Mouse (Mus musculus): ENCODE data around the gene Eps8l1. TPM values are rescaled to one million over a fixed set of nuclear protein-coding genes. Genes with fewer than 3 reads are reported as not detected.

Eps8l1 gene
- polyA plus RNA-seq, 1 experiment from 2014 or later: 2.8 TPM

DNA sequence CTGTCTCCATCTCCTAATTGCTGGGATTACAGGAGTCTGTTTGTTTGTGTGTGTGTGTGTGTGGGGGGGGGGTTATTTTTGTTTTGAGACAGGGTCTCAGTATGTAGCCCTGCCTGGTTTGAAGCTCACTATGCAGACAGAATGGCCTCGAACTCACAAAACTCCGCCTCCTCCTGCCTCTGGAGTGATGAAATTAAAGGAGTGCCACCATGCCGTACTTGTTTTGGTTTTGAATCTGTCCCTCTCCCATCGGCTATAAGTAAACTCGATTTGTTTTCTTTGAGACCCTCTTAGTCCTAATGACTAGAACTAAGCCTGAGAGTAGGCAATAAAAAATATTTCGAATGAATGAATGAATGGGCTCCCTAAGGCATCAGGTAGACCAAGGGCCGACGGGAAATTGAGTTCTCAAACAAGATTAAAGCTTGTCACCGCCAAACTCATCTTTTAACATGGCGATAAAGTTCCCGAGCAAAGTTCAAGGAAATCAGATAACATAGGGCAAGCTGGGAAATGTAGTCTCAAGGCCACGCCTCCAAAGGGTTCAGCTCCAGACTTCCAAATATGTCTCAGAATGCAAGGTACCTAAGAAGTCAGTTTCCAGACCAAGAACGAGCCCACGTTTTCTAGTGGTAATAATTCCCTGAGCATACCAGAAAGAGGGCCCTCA is 42.1 kb downstream of the Eps8l1 start:
- H3K9ac ChIP-seq (ENCODE audit: low read depth, low read length): peak overlapping the region; percentile 76
- WGBS (ENCODE audit: insufficient replicate concordance): 8% methylated on average over 14 of the region's 14 CpGs

DNA sequence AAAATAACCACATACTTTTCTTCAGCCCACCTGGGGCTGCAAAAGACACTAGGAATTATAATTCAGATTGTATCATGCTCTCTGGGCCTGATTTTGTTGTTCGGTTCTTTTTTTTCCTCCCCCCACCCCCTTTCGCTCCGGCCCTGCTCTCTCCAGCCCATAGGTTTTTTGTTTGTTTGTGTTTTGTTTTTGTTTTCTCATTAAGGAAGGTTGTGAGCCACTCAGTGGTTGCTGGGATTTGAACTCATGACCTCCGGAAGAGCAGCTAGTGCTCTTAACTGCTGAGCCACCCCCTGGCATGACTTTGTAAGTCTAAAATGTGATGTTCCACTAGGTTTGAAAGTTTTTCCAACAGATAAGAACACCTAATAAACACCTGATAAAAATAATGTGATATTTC is 42.6 kb downstream of the Eps8l1 start:
- Histone ChIP-seq H3K4me1 (ENCODE audit: control insufficient read depth, insufficient read depth, low read length) (peaks cover 28% of the 10 kb centered on the region), H3K27me3 (ENCODE audit: control insufficient read depth, insufficient read depth, low read length) (no peaks in the 10 kb centered on the region), H3K4me2 (peak overlapping the region; percentile 92; the same call in 1 of the 2 replicates), H3K27ac (ENCODE audit: low read depth, low read length) (no peak overlapping the region), H3K36me3 (ENCODE audit: control insufficient read depth, insufficient read depth, low read length) (no peaks in the 10 kb centered on the region), H3K9me3 (replicated peaks; ENCODE audit: control insufficient read depth, low read length) (no peaks in the 10 kb centered on the region), H3K4me3 (ENCODE audit: low read depth, low read length) (no peak overlapping the region), H3K9ac (ENCODE audit: low read depth, low read length) (no peak overlapping the region)
- ATAC-seq (replicated peaks; ENCODE audit: insufficient number of reproducible peaks, low FRiP score, low TSS enrichment): no peak
- WGBS (ENCODE audit: insufficient replicate concordance): 84% methylated on average over 4 of the region's 4 CpGs

More for the DNA sequence above, 42.1 kb downstream of the Eps8l1 start:
- H3K4me2 ChIP-seq: peak overlapping the region; percentile 92
- peak overlapping the region; percentile 89; the same call in 1 of the 2 replicates for H3K27ac ChIP-seq (ENCODE audit: low read depth, low read length)
- H3K9me3 ChIP-seq (replicated peaks; ENCODE audit: control insufficient read depth, low read length): no peaks in the 10 kb centered on the region
- peaks cover 33% of the 10 kb centered on the region for H3K4me1 ChIP-seq (ENCODE audit: control insufficient read depth, insufficient read depth, low read length)
- no peaks in the 10 kb centered on the region for H3K27me3 ChIP-seq (ENCODE audit: control insufficient read depth, insufficient read depth, low read length)
- H3K36me3 ChIP-seq (ENCODE audit: control insufficient read depth, insufficient read depth, low read length): no peaks in the 10 kb centered on the region
- ATAC-seq (replicated peaks; ENCODE audit: insufficient number of reproducible peaks, low FRiP score, low TSS enrichment): no peak
- peak overlapping the region; percentile 73 for H3K4me3 ChIP-seq (ENCODE audit: low read depth, low read length)

- no peaks in the 10 kb centered on the region for H3K36me3 ChIP-seq (ENCODE audit: control insufficient read depth, insufficient read depth, low read length)
- no peaks in the 10 kb centered on the region for H3K27me3 ChIP-seq (ENCODE audit: control insufficient read depth, insufficient read depth, low read length)
- no peaks in the 10 kb centered on the region for H3K9me3 ChIP-seq (replicated peaks; ENCODE audit: control insufficient read depth, low read length)
- H3K4me1 ChIP-seq (ENCODE audit: control insufficient read depth, insufficient read depth, low read length): peaks cover 21% of the 10 kb centered on the region
- no peak overlapping the region for H3K9ac ChIP-seq (ENCODE audit: low read depth, low read length)
- no peak for ATAC-seq (replicated peaks; ENCODE audit: insufficient number of reproducible peaks, low FRiP score, low TSS enrichment)
- H3K27ac ChIP-seq (ENCODE audit: low read depth, low read length): 0 out of 2 replicates have a peak overlapping the region, but pooled peaks have one; percentile 15
- WGBS (ENCODE audit: insufficient replicate concordance): 81% methylated on average over 5 of the region's 5 CpGs
- no peak overlapping the region for H3K4me2 ChIP-seq
- H3K4me3 ChIP-seq (ENCODE audit: low read depth, low read length): no peak overlapping the region
Measured at GRCm38 (mm10) chr7:4503858-4504257, 43.4 kb downstream of the Eps8l1 start.

DNA sequence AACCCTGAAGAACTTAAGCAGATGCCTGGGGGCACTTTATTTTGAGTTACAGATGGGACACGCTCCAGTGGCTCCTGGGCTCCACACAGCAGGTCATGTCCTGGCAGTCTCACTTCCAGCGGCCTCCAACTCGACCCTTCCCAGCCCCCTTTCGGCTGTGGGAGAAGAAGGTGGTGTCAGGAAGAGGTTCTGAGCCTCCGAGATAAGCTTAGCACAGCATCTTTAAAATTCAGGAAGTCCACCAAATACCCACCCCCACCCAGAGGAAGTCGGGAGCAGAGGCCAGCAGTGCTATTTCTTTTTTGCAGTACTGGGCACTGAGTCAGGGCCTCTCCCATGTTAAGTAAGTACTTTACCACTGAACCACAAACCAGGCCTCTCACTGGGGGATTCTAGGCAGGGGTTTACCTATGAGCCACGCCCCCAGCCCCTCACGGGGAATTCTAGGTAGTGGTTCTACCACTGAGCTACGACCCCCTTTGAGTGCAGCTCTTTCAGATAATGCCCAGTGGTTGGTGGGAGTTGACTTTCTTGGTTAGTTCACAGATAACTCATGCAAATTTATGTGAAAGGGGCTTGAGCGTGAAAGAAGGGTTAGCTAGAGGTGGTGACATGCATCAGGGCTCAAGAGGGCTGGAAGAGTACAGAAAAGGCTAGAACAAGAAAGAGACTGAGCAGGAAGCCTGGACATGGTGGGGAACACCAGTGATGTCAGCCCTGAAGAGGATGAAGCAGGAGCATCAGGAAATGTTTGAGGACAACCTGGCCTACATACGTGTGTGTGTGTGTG is 44.4 kb downstream of the Eps8l1 start:
- H3K36me3 ChIP-seq (ENCODE audit: control insufficient read depth, insufficient read depth, low read length): no peaks in the 10 kb centered on the region
- 49% methylated on average over 11 of the region's 11 CpGs for WGBS (ENCODE audit: insufficient replicate concordance)
- H3K27me3 ChIP-seq (ENCODE audit: control insufficient read depth, insufficient read depth, low read length): no peaks in the 10 kb centered on the region
- H3K4me3 ChIP-seq (ENCODE audit: low read depth, low read length): no peak overlapping the region
- H3K27ac ChIP-seq (ENCODE audit: low read depth, low read length): no peak overlapping the region
- no peak for ATAC-seq (replicated peaks; ENCODE audit: insufficient number of reproducible peaks, low FRiP score, low TSS enrichment)
- no peak overlapping the region for H3K4me2 ChIP-seq
- H3K9me3 ChIP-seq (replicated peaks; ENCODE audit: control insufficient read depth, low read length): no peaks in the 10 kb centered on the region
- H3K4me1 ChIP-seq (ENCODE audit: control insufficient read depth, insufficient read depth, low read length): peaks cover 19% of the 10 kb centered on the region
- H3K9ac ChIP-seq (ENCODE audit: low read depth, low read length): no peak overlapping the region

- no peak overlapping the region for H3K4me2 ChIP-seq
- H3K27ac ChIP-seq (ENCODE audit: low read depth, low read length): no peak overlapping the region
- no peaks in the 10 kb centered on the region for H3K9me3 ChIP-seq (replicated peaks; ENCODE audit: control insufficient read depth, low read length)
- H3K27me3 ChIP-seq (ENCODE audit: control insufficient read depth, insufficient read depth, low read length): no peaks in the 10 kb centered on the region
- H3K4me1 ChIP-seq (ENCODE audit: control insufficient read depth, insufficient read depth, low read length): peaks cover 28% of the 10 kb centered on the region
- no peak overlapping the region for H3K4me3 ChIP-seq (ENCODE audit: low read depth, low read length)
- no peak for ATAC-seq (replicated peaks; ENCODE audit: insufficient number of reproducible peaks, low FRiP score, low TSS enrichment)
- no peak overlapping the region for H3K9ac ChIP-seq (ENCODE audit: low read depth, low read length)
- H3K36me3 ChIP-seq (ENCODE audit: control insufficient read depth, insufficient read depth, low read length): no peaks in the 10 kb centered on the region
- 58% methylated on average over 3 of the region's 4 CpGs for WGBS (ENCODE audit: insufficient replicate concordance)
Measured at GRCm38 (mm10) chr7:4507220-4507619, 46.7 kb downstream of the Eps8l1 start.

DNA sequence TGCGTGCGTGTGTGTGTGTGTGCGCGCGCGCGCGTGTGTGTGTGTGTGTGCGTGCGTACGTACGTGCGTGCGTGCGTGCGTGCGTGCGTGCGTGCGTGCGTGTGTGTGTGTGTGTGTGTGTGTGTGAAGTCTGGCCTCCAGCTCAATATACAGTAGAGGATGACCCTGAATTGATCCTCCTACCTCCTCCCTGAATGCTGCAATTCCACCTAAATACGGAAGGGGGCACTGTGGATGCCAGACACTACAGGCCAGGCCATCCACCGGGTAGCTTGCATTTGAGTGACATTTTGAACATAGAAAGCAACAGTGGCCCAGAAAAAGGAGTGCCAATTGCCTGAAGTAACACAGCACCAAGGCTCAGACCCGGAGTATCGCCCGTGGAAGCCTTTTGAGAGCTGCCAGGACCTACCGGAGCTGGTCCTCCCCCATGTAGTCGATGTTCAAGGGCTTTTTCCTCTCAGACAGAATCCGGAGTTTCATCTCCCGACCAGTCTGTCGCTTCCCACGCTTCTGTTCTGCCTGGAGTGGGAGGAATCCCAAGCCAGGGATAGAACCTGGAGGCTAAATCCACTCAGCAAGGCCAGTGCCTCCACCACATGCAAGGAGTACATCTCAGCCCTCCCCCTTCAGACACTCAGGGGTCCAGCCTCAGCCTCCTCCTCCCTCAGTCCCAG is 47.7 kb downstream of the Eps8l1 start:
- Histone ChIP-seq H3K9me3 (replicated peaks; ENCODE audit: control insufficient read depth, low read length) (no peaks in the 10 kb centered on the region), H3K4me2 (no peak overlapping the region), H3K27ac (ENCODE audit: low read depth, low read length) (no peak overlapping the region), H3K4me1 (ENCODE audit: control insufficient read depth, insufficient read depth, low read length) (peaks cover 24% of the 10 kb centered on the region), H3K27me3 (ENCODE audit: control insufficient read depth, insufficient read depth, low read length) (no peaks in the 10 kb centered on the region), H3K36me3 (ENCODE audit: control insufficient read depth, insufficient read depth, low read length) (no peaks in the 10 kb centered on the region), H3K9ac (ENCODE audit: low read depth, low read length) (no peak overlapping the region), H3K4me3 (ENCODE audit: low read depth, low read length) (no peak overlapping the region)
- 75% methylated on average over 32 of the region's 32 CpGs for WGBS (ENCODE audit: insufficient replicate concordance)
- ATAC-seq (replicated peaks; ENCODE audit: insufficient number of reproducible peaks, low FRiP score, low TSS enrichment): no peak

- Histone ChIP-seq H3K36me3 (ENCODE audit: control insufficient read depth, insufficient read depth, low read length) (no peaks in the 10 kb centered on the region), H3K4me1 (ENCODE audit: control insufficient read depth, insufficient read depth, low read length) (peaks cover 28% of the 10 kb centered on the region), H3K27ac (ENCODE audit: low read depth, low read length) (no peak overlapping the region), H3K4me2 (no peak overlapping the region), H3K27me3 (ENCODE audit: control insufficient read depth, insufficient read depth, low read length) (no peaks in the 10 kb centered on the region), H3K9me3 (replicated peaks; ENCODE audit: control insufficient read depth, low read length) (no peaks in the 10 kb centered on the region), H3K9ac (ENCODE audit: low read depth, low read length) (no peak overlapping the region), H3K4me3 (ENCODE audit: low read depth, low read length) (no peak overlapping the region)
- WGBS (ENCODE audit: insufficient replicate concordance): 84% methylated on average over 8 of the region's 8 CpGs
- no peak for ATAC-seq (replicated peaks; ENCODE audit: insufficient number of reproducible peaks, low FRiP score, low TSS enrichment)
Measured at GRCm38 (mm10) chr7:4508739-4509116, 48.3 kb downstream of the Eps8l1 start.

DNA sequence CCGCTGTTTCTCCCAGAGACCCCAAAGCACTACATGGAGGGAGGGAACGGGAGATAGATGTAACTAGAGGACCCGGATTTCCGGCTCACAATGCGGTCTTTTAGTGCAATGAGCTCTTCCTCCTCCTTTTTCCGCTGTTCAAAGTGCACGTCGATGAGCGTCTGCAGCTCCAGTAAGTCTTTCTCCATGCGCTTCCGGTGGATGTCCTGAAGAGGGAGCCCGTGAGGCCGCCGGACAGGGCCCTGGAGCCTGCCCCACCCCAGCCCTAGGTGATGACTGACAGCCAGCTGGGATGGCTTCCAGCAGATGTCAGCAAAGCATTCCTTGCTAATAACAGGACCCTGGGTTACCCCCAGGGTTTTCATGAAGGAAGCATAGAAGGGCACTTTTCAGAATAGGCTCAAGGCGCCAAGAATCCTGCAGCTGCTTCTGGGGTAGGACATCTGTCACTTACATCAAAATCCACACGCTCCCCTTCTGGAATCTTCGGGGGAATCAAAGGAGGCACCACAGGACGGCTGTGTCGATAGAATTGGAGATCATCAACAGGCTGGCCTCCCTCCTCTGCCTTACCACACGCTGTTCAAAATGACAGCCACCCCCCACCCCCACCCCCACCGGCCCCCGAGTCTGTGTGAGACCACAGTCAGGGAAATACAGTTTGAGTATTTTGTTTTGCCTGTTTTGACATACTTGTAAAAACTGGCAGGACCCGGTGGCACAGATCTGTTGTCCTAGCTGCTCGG is 49.6 kb downstream of the Eps8l1 start:
- 12% methylated on average over 24 of the region's 24 CpGs for WGBS (ENCODE audit: insufficient replicate concordance)

More for the DNA sequence above, 49.6 kb downstream of the Eps8l1 start:
- Histone ChIP-seq H3K9ac (ENCODE audit: low read depth, low read length) (peak overlapping the region; percentile 35; the same call in 1 of the 2 replicates), H3K4me3 (ENCODE audit: low read depth, low read length) (peak overlapping the region; percentile 23; the same call in 1 of the 2 replicates), H3K36me3 (ENCODE audit: control insufficient read depth, insufficient read depth, low read length) (no peaks in the 10 kb centered on the region), H3K27me3 (ENCODE audit: control insufficient read depth, insufficient read depth, low read length) (no peaks in the 10 kb centered on the region), H3K4me1 (ENCODE audit: control insufficient read depth, insufficient read depth, low read length) (peaks cover 40% of the 10 kb centered on the region), H3K27ac (ENCODE audit: low read depth, low read length) (peak overlapping the region; percentile 72), H3K9me3 (replicated peaks; ENCODE audit: control insufficient read depth, low read length) (no peaks in the 10 kb centered on the region), H3K4me2 (peak overlapping the region; percentile 53)
- peak; percentile 77 for ATAC-seq (replicated peaks; ENCODE audit: insufficient number of reproducible peaks, low FRiP score, low TSS enrichment)
